18 mouse cellular contexts compared by ENCODE assay signal in the genomic region with DNA sequence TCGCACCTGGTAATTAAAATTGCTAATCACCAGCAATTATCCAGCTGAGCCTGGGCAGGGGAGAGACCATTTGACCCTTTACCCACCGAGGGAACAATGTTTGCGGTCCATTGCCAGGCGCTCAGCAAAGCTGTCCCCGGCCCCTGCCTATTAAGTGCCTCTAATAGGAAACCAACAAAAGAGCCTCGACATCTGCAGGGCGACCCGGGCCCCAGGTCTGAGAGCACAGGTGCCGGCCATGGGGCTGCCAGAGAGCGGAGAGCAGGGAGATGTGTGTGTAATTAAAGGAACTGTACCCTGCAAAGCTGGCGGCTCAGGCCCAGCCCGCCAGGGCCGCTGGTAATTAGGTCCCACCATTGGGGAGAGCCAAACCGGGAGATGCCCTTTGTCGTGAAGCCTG. TPM values are rescaled to one million over a fixed set of nuclear protein-coding genes. Genes with fewer than 3 reads are reported as not detected.
DNase-seq lines count a peak whose midpoint lies in the region; ATAC-seq and TF ChIP-seq lines count a peak whose summit lies in the region.
"Had no signal": no experiment of that assay in that cellular context is flagged by ENCODE, and none has a peak within 500 bp of the region (broad histone marks: within the 10 kb centered on the region; RNA-seq: fewer than 3 reads in every experiment).

No protein-coding gene starts in this region.

- TF ChIP-seq CTCF in E14TG2a.4 (conservative IDR thresholded peaks at IDR 0.05; ENCODE audit: low read length) = no peak
- no peak for TF ChIP-seq CTCF in forebrain, postnatal 0 days (IDR thresholded peaks at IDR 0.05; ENCODE audit: low read depth)
- TF ChIP-seq CTCF in lung, postnatal 0 days (IDR thresholded peaks at IDR 0.05) = no peak

- peaks cover 6% of the 10 kb centered on the region for H3K9me3 ChIP-seq in E14TG2a.4 (ENCODE audit: low read length)
- no peaks in the 10 kb centered on the region for H3K9me3 ChIP-seq in forebrain, postnatal 0 days (ENCODE audit: low read length)
- H3K9me3 ChIP-seq in midbrain, embryonic 11.5 days (ENCODE audit: control insufficient read depth, low read length) = peaks cover 4% of the 10 kb centered on the region; the same call in 1 of the 2 replicates
- no peaks in the 10 kb centered on the region for H3K9me3 ChIP-seq in lung, postnatal 0 days (ENCODE audit: low read length)
- H3K9me3 ChIP-seq in liver, embryonic 11.5 days (ENCODE audit: control insufficient read depth, low read length) = no peaks in the 10 kb centered on the region
- H3K9me3 ChIP-seq: liver, embryonic 13.5 days had no signal

- peak; percentile 38 for DNase-seq in embryo, embryonic 9.5 days (ENCODE audit: extremely low spot score)
- peak; percentile 35 for DNase-seq in forebrain, postnatal 0 days
- peak; percentile 83 for DNase-seq in midbrain, embryonic 11.5 days (ENCODE audit: low spot score, missing footprints)
- no peak for DNase-seq in adrenal gland, adult 18-20 months (ENCODE audit: low spot score in 2 of 2)
- DNase-seq in lung, postnatal 0 days (ENCODE audit: low spot score) = no peak
- no peak for DNase-seq in adrenal gland, adult 2 months
- no peak for DNase-seq in liver, embryonic 11.5 days (ENCODE audit: low spot score)
- DNase-seq: adrenal gland, postnatal 36 days; cerebellum, adult 11 months; heart, adult 2 months; heart, postnatal 14 days; liver, embryonic 13.5 days; thymus, postnatal 4 days had no signal

- H3K27ac ChIP-seq in forebrain, postnatal 0 days (ENCODE audit: low read depth, low read length) = no peak overlapping the region
- no peak overlapping the region for H3K27ac ChIP-seq in midbrain, embryonic 11.5 days (ENCODE audit: low read depth, low read length)
- no peak overlapping the region for H3K27ac ChIP-seq in lung, postnatal 0 days (ENCODE audit: low read length)
- no peak overlapping the region for H3K27ac ChIP-seq in liver, embryonic 11.5 days (ENCODE audit: low read depth, low read length)
- H3K27ac ChIP-seq: embryonic facial prominence, embryonic 15.5 days; heart, adult 2 months; kidney, embryonic 15.5 days; liver, embryonic 13.5 days had no signal

- no peaks in the 10 kb centered on the region for H3K36me3 ChIP-seq in E14TG2a.4 (ENCODE audit: insufficient read depth, low read length)
- no peaks in the 10 kb centered on the region for H3K36me3 ChIP-seq in forebrain, postnatal 0 days (ENCODE audit: insufficient read depth)
- H3K36me3 ChIP-seq in midbrain, embryonic 11.5 days (ENCODE audit: control insufficient read depth, insufficient read depth, low read length) = no peaks in the 10 kb centered on the region
- no peaks in the 10 kb centered on the region for H3K36me3 ChIP-seq in lung, postnatal 0 days (ENCODE audit: insufficient read depth, low read length)
- no peaks in the 10 kb centered on the region for H3K36me3 ChIP-seq in liver, embryonic 11.5 days (ENCODE audit: control insufficient read depth, insufficient read depth, low read length)
- H3K36me3 ChIP-seq: embryonic facial prominence, embryonic 15.5 days; kidney, embryonic 15.5 days; liver, embryonic 13.5 days had no signal

- H3K4me1 ChIP-seq in E14TG2a.4 (replicated peaks; ENCODE audit: low read depth, low read length) = peaks cover 61% of the 10 kb centered on the region
- no peaks in the 10 kb centered on the region for H3K4me1 ChIP-seq in forebrain, postnatal 0 days (ENCODE audit: insufficient read depth)
- peaks cover 9% of the 10 kb centered on the region for H3K4me1 ChIP-seq in midbrain, embryonic 11.5 days (ENCODE audit: control insufficient read depth, insufficient read depth, low read length)
- no peaks in the 10 kb centered on the region for H3K4me1 ChIP-seq in lung, postnatal 0 days (ENCODE audit: insufficient read depth, low read depth, low read length)
- H3K4me1 ChIP-seq in liver, embryonic 11.5 days (replicated peaks; ENCODE audit: control insufficient read depth, insufficient read depth, low read length) = no peaks in the 10 kb centered on the region
- H3K4me1 ChIP-seq: embryonic facial prominence, embryonic 15.5 days; kidney, embryonic 15.5 days; liver, embryonic 13.5 days had no signal

- H3K27me3 ChIP-seq in E14TG2a.4 (ENCODE audit: insufficient read depth, low read length) = peaks cover 6% of the 10 kb centered on the region; the same call in 1 of the 2 replicates
- H3K27me3 ChIP-seq in forebrain, postnatal 0 days (ENCODE audit: insufficient read depth, low read length) = no peaks in the 10 kb centered on the region; the same call in 1 of the 2 replicates
- H3K27me3 ChIP-seq in midbrain, embryonic 11.5 days (ENCODE audit: control insufficient read depth, insufficient read depth, low read length) = no peaks in the 10 kb centered on the region
- no peaks in the 10 kb centered on the region for H3K27me3 ChIP-seq in lung, postnatal 0 days (replicated peaks; ENCODE audit: insufficient read depth, low read length)
- H3K27me3 ChIP-seq in liver, embryonic 11.5 days (replicated peaks; ENCODE audit: control insufficient read depth, insufficient read depth, low read length) = peaks cover 12% of the 10 kb centered on the region

- ATAC-seq in forebrain, postnatal 0 days = peak; percentile 60
- peak; percentile 77 for ATAC-seq in midbrain, embryonic 11.5 days (ENCODE audit: low FRiP score)
- ATAC-seq in lung, postnatal 0 days = no peak
- ATAC-seq in liver, embryonic 11.5 days (replicated peaks; ENCODE audit: low FRiP score) = no peak
- ATAC-seq: Patski had no signal

- peak overlapping the region; percentile 26; the same call in 1 of the 2 replicates for H3K4me3 ChIP-seq in E14TG2a.4 (replicated peaks; ENCODE audit: low read length)
- no peak overlapping the region for H3K4me3 ChIP-seq in forebrain, postnatal 0 days (ENCODE audit: low read depth, low read length)
- no peak overlapping the region for H3K4me3 ChIP-seq in midbrain, embryonic 11.5 days (ENCODE audit: low read depth, low read length)
- no peak overlapping the region for H3K4me3 ChIP-seq in lung, postnatal 0 days (ENCODE audit: low read depth, low read length)
- no peak overlapping the region for H3K4me3 ChIP-seq in liver, embryonic 11.5 days (ENCODE audit: low read depth, low read length)
- H3K4me3 ChIP-seq: embryonic facial prominence, embryonic 15.5 days; heart, adult 2 months; kidney, embryonic 15.5 days; liver, embryonic 13.5 days had no signal

- no peak for TF ChIP-seq EP300 in lung, postnatal 0 days (IDR thresholded peaks at IDR 0.05)

- 6% methylated on average over 15 of the region's 15 CpGs for WGBS in forebrain, postnatal 0 days
- 7% methylated on average over 15 of the region's 15 CpGs for WGBS in midbrain, embryonic 11.5 days
- 23% methylated on average over 15 of the region's 15 CpGs for WGBS in lung, postnatal 0 days
- 20% methylated on average over 15 of the region's 15 CpGs for WGBS in liver, embryonic 11.5 days

- no peak overlapping the region for H3K9ac ChIP-seq in forebrain, postnatal 0 days
- H3K9ac ChIP-seq in midbrain, embryonic 11.5 days (ENCODE audit: low read length) = no peak overlapping the region
- H3K9ac ChIP-seq in lung, postnatal 0 days (replicated peaks; ENCODE audit: low read depth) = no peak overlapping the region
- H3K9ac ChIP-seq in liver, embryonic 11.5 days (ENCODE audit: low read depth, low read length) = no peak overlapping the region
- H3K9ac ChIP-seq: embryonic facial prominence, embryonic 15.5 days; kidney, embryonic 15.5 days; liver, embryonic 13.5 days had no signal

- no peak overlapping the region for H3K4me2 ChIP-seq in forebrain, postnatal 0 days (ENCODE audit: low read depth)
- H3K4me2 ChIP-seq in midbrain, embryonic 11.5 days = no peak overlapping the region
- no peak overlapping the region for H3K4me2 ChIP-seq in lung, postnatal 0 days (replicated peaks; ENCODE audit: low read depth, low read length)
- no peak overlapping the region for H3K4me2 ChIP-seq in liver, embryonic 11.5 days
- H3K4me2 ChIP-seq: embryonic facial prominence, embryonic 15.5 days; kidney, embryonic 15.5 days; liver, embryonic 13.5 days had no signal

RNA-seq across cellular contexts. Expression of a gene that starts 24.6 kb away (rescaled TPM):
- total RNA-seq in forebrain, postnatal 0 days (2014; rRNA removed) = not detected in 2 replicates
- polyA plus RNA-seq in forebrain, postnatal 0 days (2015; fragmentation: Nextera tagmentation; extraction: Ambion mirVana) = not detected in 2 replicates
- polyA plus RNA-seq in midbrain, embryonic 11.5 days (2014; fragmentation: Nextera tagmentation; extraction: Ambion mirVana) = not detected in 2 replicates
- not detected for total RNA-seq in adrenal gland, adult 18-20 months (2021)
- not detected in 2 replicates for polyA plus RNA-seq in lung, postnatal 0 days (2015; fragmentation: Nextera tagmentation; extraction: Ambion mirVana)
- total RNA-seq in adrenal gland, adult 2 months (2021) = not detected
- polyA plus RNA-seq in adrenal gland, adult 2 months (2012; rRNA removed) = not detected in 2 replicates
- not detected in 2 replicates for polyA plus RNA-seq in liver, embryonic 11.5 days (2014; fragmentation: Nextera tagmentation; extraction: Ambion mirVana)
- total RNA-seq: adrenal gland, postnatal 36 days; heart, adult 2 months; heart, postnatal 14 days; layer of hippocampus, postnatal 25 days had no signal
- polyA plus RNA-seq: embryonic facial prominence, embryonic 15.5 days; heart, adult 2 months; liver, embryonic 13.5 days had no signal

Comparison
In these comparisons a context has a peak if more than half of its experiments do, and no peak if none do; other contexts are left out.
1. DNase-seq: peak in embryo, embryonic 9.5 days (single experiment), forebrain, postnatal 0 days (single experiment) and midbrain, embryonic 11.5 days (single experiment); none in adrenal gland, adult 18-20 months (0 of 2), lung, postnatal 0 days (single experiment), adrenal gland, adult 2 months (single experiment) and liver, embryonic 11.5 days (single experiment).
2. ATAC-seq: peak in forebrain, postnatal 0 days (single experiment) and midbrain, embryonic 11.5 days (single experiment); none in lung, postnatal 0 days (single experiment) and liver, embryonic 11.5 days (single experiment).